Mouse (Mus musculus) 3T3-L1 (cell line): ENCODE results near the gene Itga7.
A peak's percentile ranks its signal among the peaks of the same experiment; 100 is the strongest.

ENCODE experiments used
- DNase-seq: peaks from one replicate; pipeline ENCODE4 v3.0.0-alpha.2; 2015; ENCODE audit warnings: low read depth, low spot score

Itga7 gene

GRCm38 (mm10) chr10:128911430-128911829 is 22.2 kb upstream of the Itga7 start:
- DNase-seq: no peak

GRCm38 (mm10) chr10:128912268-128912667 is 21.4 kb upstream of the Itga7 start:
- DNase-seq: no peak

- DNase-seq: no peak
These were observed 20.8 kb upstream of the Itga7 start for GRCm38 (mm10) chr10:128912791-128913190.

- DNase-seq: peak; percentile 97
These were observed 20.4 kb upstream of the Itga7 start for GRCm38 (mm10) chr10:128913219-128913618.

- DNase-seq: no peak
These were observed 19.9 kb upstream of the Itga7 start for GRCm38 (mm10) chr10:128913696-128914095.

GRCm38 (mm10) chr10:128915550-128915949 is 18.1 kb upstream of the Itga7 start:
- no peak for DNase-seq

GRCm38 (mm10) chr10:128916665-128917064 is 17.0 kb upstream of the Itga7 start:
- DNase-seq: no peak

GRCm38 (mm10) chr10:128917400-128917799 is 16.2 kb upstream of the Itga7 start:
- no peak for DNase-seq

- peak; percentile 58 for DNase-seq
These were observed 15.4 kb upstream of the Itga7 start for GRCm38 (mm10) chr10:128918246-128918645.

- peak; percentile 77 for DNase-seq
These were observed 14.4 kb upstream of the Itga7 start for GRCm38 (mm10) chr10:128919203-128919631.

- peak; percentile 83 for DNase-seq
These were observed 13.7 kb upstream of the Itga7 start for GRCm38 (mm10) chr10:128919966-128920365.

GRCm38 (mm10) chr10:128920736-128921161 is 12.9 kb upstream of the Itga7 start:
- DNase-seq: peak; percentile 89

GRCm38 (mm10) chr10:128921251-128921650 is 12.4 kb upstream of the Itga7 start:
- peak; percentile 72 for DNase-seq

GRCm38 (mm10) chr10:128921883-128922821 is 11.5 kb upstream of the Itga7 start:
- DNase-seq: peak; percentile 98

- no peak for DNase-seq
These were observed 10.9 kb upstream of the Itga7 start, which contains the start of gene Rdh5 for GRCm38 (mm10) chr10:128922822-128923012. Rdh5 (minus strand) TSS chr10:128922888.

GRCm38 (mm10) chr10:128923013-128923691 is 10.5 kb upstream of the Itga7 start:
- DNase-seq: peak; percentile 94

- DNase-seq: no peak
These were observed 9.7 kb upstream of the Itga7 start, which contains the start of gene Bloc1s1 for GRCm38 (mm10) chr10:128923935-128924334. Bloc1s1 (minus strand) TSS chr10:128924035.

- DNase-seq: peak; percentile 67
These were observed 5.3 kb upstream of the Itga7 start for GRCm38 (mm10) chr10:128928356-128928755.

GRCm38 (mm10) chr10:128929638-128930378 is 3.8 kb upstream of the Itga7 start:
- DNase-seq: no peak

- peak; percentile 73 for DNase-seq
These were observed 2.2 kb upstream of the Itga7 start for GRCm38 (mm10) chr10:128931441-128931840.

GRCm38 (mm10) chr10:128933976-128934721 is 531 bp downstream of the Itga7 start:
- no peak for DNase-seq
